Mouse (Mus musculus): Measurements from ENCODE around the gene Olfml2a.

DNA sequence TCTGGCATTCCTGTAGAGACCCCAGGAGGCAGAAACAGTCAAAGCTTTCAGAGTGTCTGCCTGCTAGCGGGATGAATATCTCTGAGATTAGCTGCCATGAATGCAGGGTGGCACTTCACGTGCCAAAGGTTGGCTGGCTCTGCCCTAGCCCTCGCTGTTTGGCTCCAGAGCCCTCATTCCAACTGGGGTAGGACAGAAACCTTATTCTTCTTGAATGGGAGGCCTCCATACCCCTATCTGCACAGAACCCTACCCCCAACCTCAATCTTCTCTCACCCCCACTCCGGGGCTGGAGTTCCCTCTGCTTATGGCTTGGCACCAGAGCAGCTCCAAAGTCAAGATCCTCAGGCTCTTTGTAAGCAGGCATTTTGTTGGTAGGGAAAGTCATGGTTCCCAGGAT is 46.1 kb downstream of the Olfml2a start:
- no peak for TF ChIP-seq POLR2AphosphoS2 (IDR thresholded peaks at IDR 0.05; ENCODE audit: low read length)
- no peak for TF ChIP-seq GATA1 (IDR thresholded peaks at IDR 0.05; ENCODE audit: low read depth, low read length)
- no peak for TF ChIP-seq MYC (IDR thresholded peaks at IDR 0.05; ENCODE audit: low read depth, low read length)

Measured in MEL (cell line).